Mouse (Mus musculus) liver, adult (tissue): ENCODE results near the gene Cerk.

ENCODE experiments used
- GATA4 ChIP-seq: IDR thresholded peaks from 2 replicates; pipeline ENCODE4 v1.6.1; 2014; ENCODE audit warnings: mild to moderate bottlenecking, low read length; ENCODE audit not compliant: insufficient replicate concordance

Cerk gene

GRCm38 (mm10) chr15:86185689-86186569, at the start of gene Cerk:
Cerk (minus strand) TSS chr15:86186141.
- TF ChIP-seq GATA4 = no peak

GRCm38 (mm10) chr15:86234517-86235441, 48.8 kb upstream of the Cerk start:
- TF ChIP-seq GATA4 = no peak

GRCm38 (mm10) chr15:86234001-86234400, 48.1 kb upstream of the Cerk start:
- no peak for TF ChIP-seq GATA4

- TF ChIP-seq GATA4 = no peak
Observed at GRCm38 (mm10) chr15:86231831-86232512, 46.0 kb upstream of the Cerk start.

GRCm38 (mm10) chr15:86231170-86231569, 45.2 kb upstream of the Cerk start:
- no peak for TF ChIP-seq GATA4

GRCm38 (mm10) chr15:86229623-86230022, 43.7 kb upstream of the Cerk start:
- TF ChIP-seq GATA4 = no peak

- no peak for TF ChIP-seq GATA4
Observed at GRCm38 (mm10) chr15:86229088-86229487, 43.1 kb upstream of the Cerk start.

- no peak for TF ChIP-seq GATA4
Observed at GRCm38 (mm10) chr15:86228186-86228585, 42.2 kb upstream of the Cerk start.

- TF ChIP-seq GATA4 = no peak
Observed at GRCm38 (mm10) chr15:86226968-86227367, 41.0 kb upstream of the Cerk start.

GRCm38 (mm10) chr15:86226221-86226620, 40.3 kb upstream of the Cerk start:
- TF ChIP-seq GATA4 = no peak

- TF ChIP-seq GATA4 = no peak
Observed at GRCm38 (mm10) chr15:86224972-86225551, 39.1 kb upstream of the Cerk start.

- TF ChIP-seq GATA4 = no peak
Observed at GRCm38 (mm10) chr15:86221369-86221768, 35.4 kb upstream of the Cerk start.

- no peak for TF ChIP-seq GATA4
Observed at GRCm38 (mm10) chr15:86220715-86221114, 34.8 kb upstream of the Cerk start.

GRCm38 (mm10) chr15:86220229-86220630, 34.3 kb upstream of the Cerk start:
- TF ChIP-seq GATA4 = no peak

- TF ChIP-seq GATA4 = no peak
Observed at GRCm38 (mm10) chr15:86219534-86220228, 33.7 kb upstream of the Cerk start.

- 0 out of 2 replicates have a peak, but pooled peaks have one; percentile 11 for TF ChIP-seq GATA4
Observed at GRCm38 (mm10) chr15:86216641-86217040, 30.7 kb upstream of the Cerk start.
